Mouse (Mus musculus): ENCODE measurements around the gene Pik3cg.

The Pik3cg gene

GRCm38 (mm10) chr12:32143782-32144181 is 64.7 kb downstream of the Pik3cg start:
- no peak for DNase-seq (ENCODE audit: low spot score)

- DNase-seq (ENCODE audit: low spot score) = no peak
These were observed 65.3 kb downstream of the Pik3cg start for GRCm38 (mm10) chr12:32143151-32143550.

GRCm38 (mm10) chr12:32141766-32142165 is 66.7 kb downstream of the Pik3cg start:
- DNase-seq (ENCODE audit: low spot score) = no peak

- DNase-seq (ENCODE audit: low spot score) = no peak
These were observed 69.6 kb downstream of the Pik3cg start for GRCm38 (mm10) chr12:32138831-32139230.

GRCm38 (mm10) chr12:32138362-32138761 is 70.1 kb downstream of the Pik3cg start:
- no peak for DNase-seq (ENCODE audit: low spot score)

GRCm38 (mm10) chr12:32137542-32137941 is 70.9 kb downstream of the Pik3cg start:
- DNase-seq (ENCODE audit: low spot score) = no peak

GRCm38 (mm10) chr12:32127599-32128507 is 80.6 kb downstream of the Pik3cg start:
- DNase-seq (ENCODE audit: low spot score) = no peak

GRCm38 (mm10) chr12:32127158-32127557 is 81.3 kb downstream of the Pik3cg start:
- no peak for DNase-seq (ENCODE audit: low spot score)

GRCm38 (mm10) chr12:32124456-32124855 is 84.0 kb downstream of the Pik3cg start:
- no peak for DNase-seq (ENCODE audit: low spot score)

GRCm38 (mm10) chr12:32124030-32124429 is 84.4 kb downstream of the Pik3cg start:
- no peak for DNase-seq (ENCODE audit: low spot score)

- DNase-seq (ENCODE audit: low spot score) = no peak
These were observed 84.9 kb downstream of the Pik3cg start for GRCm38 (mm10) chr12:32123559-32123958.
